Mouse (Mus musculus) stomach, postnatal 0 days (tissue): ENCODE results near the gene Ccdc163.

Source experiments
- CTCF ChIP-seq: IDR thresholded peaks from 2 replicates; pipeline ENCODE4 v1.5.1; 2016; ENCODE audit warnings: antibody characterized with exemption, low read depth, mild to moderate bottlenecking, moderate library complexity
- EP300 ChIP-seq: optimal IDR thresholded peaks from 2 replicates; pipeline ENCODE3; 2016; ENCODE audit warnings: antibody characterized with exemption

GRCm38 (mm10) chr4:116777079-116777478 lies 68.8 kb downstream of the Ccdc163 start:
- TF ChIP-seq EP300 = no peak
- no peak for TF ChIP-seq CTCF
